Comparison of ENCODE assay signal across 10 mouse cellular contexts in genomic region chr17:66405601-66406000, GRCm38 (mm10). TPM values are rescaled to one million over a fixed set of nuclear protein-coding genes. Genes with fewer than 3 reads are reported as not detected.
DNase-seq lines count a peak whose midpoint lies in the region; ATAC-seq and TF ChIP-seq lines count a peak whose summit lies in the region.
"Had no signal": no experiment of that assay in that cellular context is flagged by ENCODE, and none has a peak within 500 bp of the region (broad histone marks: within the 10 kb centered on the region; RNA-seq: fewer than 3 reads in every experiment).

No protein-coding gene starts in this region.

- H3K9me3 ChIP-seq in forebrain, embryonic 12.5 days = no peaks in the 10 kb centered on the region
- H3K9me3 ChIP-seq in forebrain, postnatal 0 days (ENCODE audit: low read length) = no peaks in the 10 kb centered on the region
- no peaks in the 10 kb centered on the region for H3K9me3 ChIP-seq in lung, embryonic 15.5 days
- no peaks in the 10 kb centered on the region for H3K9me3 ChIP-seq in hindbrain, embryonic 13.5 days
- no peaks in the 10 kb centered on the region for H3K9me3 ChIP-seq in midbrain, embryonic 16.5 days (replicated peaks; ENCODE audit: control insufficient read depth, low read length, poor library complexity, severe bottlenecking)

- peaks cover 8% of the 10 kb centered on the region; the same call in 1 of the 2 replicates for H3K36me3 ChIP-seq in forebrain, embryonic 12.5 days (replicated peaks)
- peaks cover 8% of the 10 kb centered on the region; the same call in 1 of the 2 replicates for H3K36me3 ChIP-seq in forebrain, postnatal 0 days (ENCODE audit: insufficient read depth)
- H3K36me3 ChIP-seq in lung, embryonic 15.5 days = no peaks in the 10 kb centered on the region
- H3K36me3 ChIP-seq in hindbrain, embryonic 13.5 days = peaks cover 4% of the 10 kb centered on the region; the same call in 1 of the 2 replicates
- H3K36me3 ChIP-seq in midbrain, embryonic 16.5 days (ENCODE audit: control insufficient read depth, insufficient read depth, low read length) = no peaks in the 10 kb centered on the region

- 0 out of 2 replicates have a peak overlapping the region, but pooled peaks have one; percentile 13 for H3K27ac ChIP-seq in forebrain, embryonic 12.5 days
- H3K27ac ChIP-seq in forebrain, postnatal 0 days (ENCODE audit: low read depth, low read length) = no peak overlapping the region
- H3K27ac ChIP-seq in lung, embryonic 15.5 days = peak overlapping the region; percentile 93
- H3K27ac ChIP-seq in hindbrain, embryonic 13.5 days = peak overlapping the region; percentile 60
- 0 out of 2 replicates have a peak overlapping the region, but pooled peaks have one; percentile 9 for H3K27ac ChIP-seq in midbrain, embryonic 16.5 days (ENCODE audit: low read length)

- DNase-seq in forebrain, postnatal 0 days = no peak
- no peak for DNase-seq in lung, postnatal 4 days
- no peak for DNase-seq in gastrocnemius, postnatal 36 days
- no peak for DNase-seq in left cerebral cortex, postnatal 25 days (ENCODE audit: low spot score in 2 of 2)
- DNase-seq: B cell, adult 2 months had no signal

- whole genome bisulfite sequencing in forebrain, embryonic 12.5 days = 53% methylated on average over 7 of the region's 7 CpGs
- WGBS in forebrain, postnatal 0 days = 48% methylated on average over 7 of the region's 7 CpGs
- WGBS in lung, embryonic 15.5 days = 23% methylated on average over 7 of the region's 7 CpGs
- 35% methylated on average over 7 of the region's 7 CpGs for whole genome bisulfite sequencing in hindbrain, embryonic 13.5 days
- WGBS in midbrain, embryonic 16.5 days = 29% methylated on average over 7 of the region's 7 CpGs

- H3K4me2 ChIP-seq in forebrain, embryonic 12.5 days = peak overlapping the region; percentile 13
- H3K4me2 ChIP-seq in forebrain, postnatal 0 days (ENCODE audit: low read depth) = no peak overlapping the region
- H3K4me2 ChIP-seq in lung, embryonic 15.5 days = peak overlapping the region; percentile 52
- no peak overlapping the region for H3K4me2 ChIP-seq in hindbrain, embryonic 13.5 days
- 0 out of 2 replicates have a peak overlapping the region, but pooled peaks have one; percentile 1 for H3K4me2 ChIP-seq in midbrain, embryonic 16.5 days (ENCODE audit: low read length)

- intact Hi-C loops in gastrocnemius, postnatal 36 days (cut with DNase I) = no loop called here
- intact Hi-C loops in left cerebral cortex, postnatal 25 days (cut with DNase I) = no loop called here

- TF ChIP-seq CTCF in forebrain, postnatal 0 days (IDR thresholded peaks at IDR 0.05; ENCODE audit: low read depth) = no peak

- H3K27me3 ChIP-seq in forebrain, embryonic 12.5 days = peaks cover 5% of the 10 kb centered on the region; the same call in 1 of the 2 replicates
- no peaks in the 10 kb centered on the region for H3K27me3 ChIP-seq in forebrain, postnatal 0 days (ENCODE audit: insufficient read depth, low read length)
- H3K27me3 ChIP-seq in lung, embryonic 15.5 days = no peaks in the 10 kb centered on the region
- no peaks in the 10 kb centered on the region for H3K27me3 ChIP-seq in hindbrain, embryonic 13.5 days
- no peaks in the 10 kb centered on the region for H3K27me3 ChIP-seq in midbrain, embryonic 16.5 days (ENCODE audit: control insufficient read depth, insufficient read depth, low read depth, low read length)

- H3K4me1 ChIP-seq in forebrain, embryonic 12.5 days = peaks cover 61% of the 10 kb centered on the region
- peaks cover 4% of the 10 kb centered on the region; the same call in 1 of the 2 replicates for H3K4me1 ChIP-seq in forebrain, postnatal 0 days (ENCODE audit: insufficient read depth)
- H3K4me1 ChIP-seq in lung, embryonic 15.5 days = peaks cover 81% of the 10 kb centered on the region
- H3K4me1 ChIP-seq in hindbrain, embryonic 13.5 days (replicated peaks) = peaks cover 71% of the 10 kb centered on the region
- H3K4me1 ChIP-seq in midbrain, embryonic 16.5 days (ENCODE audit: control insufficient read depth, insufficient read depth, low read length) = peaks cover 29% of the 10 kb centered on the region

- no peak for ATAC-seq in forebrain, embryonic 12.5 days (ENCODE audit: low FRiP score)
- no peak for ATAC-seq in forebrain, postnatal 0 days
- ATAC-seq in lung, embryonic 15.5 days (ENCODE audit: borderline replicate concordance, extremely low read depth, low FRiP score, low TSS enrichment) = no peak
- no peak for ATAC-seq in hindbrain, embryonic 13.5 days (ENCODE audit: low FRiP score)
- ATAC-seq in midbrain, embryonic 16.5 days = no peak

- no peak overlapping the region for H3K4me3 ChIP-seq in forebrain, embryonic 12.5 days (replicated peaks)
- H3K4me3 ChIP-seq in forebrain, postnatal 0 days (ENCODE audit: low read depth, low read length) = no peak overlapping the region
- H3K4me3 ChIP-seq in lung, embryonic 15.5 days = peak overlapping the region; percentile 20
- H3K4me3 ChIP-seq in hindbrain, embryonic 13.5 days = no peak overlapping the region
- no peak overlapping the region for H3K4me3 ChIP-seq in midbrain, embryonic 16.5 days (ENCODE audit: low read depth, low read length)

- H3K9ac ChIP-seq in forebrain, embryonic 12.5 days = no peak overlapping the region
- no peak overlapping the region for H3K9ac ChIP-seq in forebrain, postnatal 0 days
- H3K9ac ChIP-seq in lung, embryonic 15.5 days = 0 out of 2 replicates have a peak overlapping the region, but pooled peaks have one; percentile 0
- H3K9ac ChIP-seq in hindbrain, embryonic 13.5 days = no peak overlapping the region
- no peak overlapping the region for H3K9ac ChIP-seq in midbrain, embryonic 16.5 days (ENCODE audit: low read depth, low read length)

RNA-seq across cellular contexts. Expression of gene Mtcl1, which starts 43.9 kb away (rescaled TPM):
- 43.0 and 49.3 TPM in 2 replicates for polyA plus RNA-seq in forebrain, embryonic 12.5 days (2016; fragmentation: Nextera tagmentation; extraction: Ambion mirVana)
- total RNA-seq in forebrain, postnatal 0 days (2014; rRNA removed) = 21.4 and 25.7 TPM in 2 replicates
- 6.7 and 8.5 TPM in 2 replicates for polyA plus RNA-seq in forebrain, postnatal 0 days (2015; fragmentation: Nextera tagmentation; extraction: Ambion mirVana)
- polyA plus RNA-seq in lung, embryonic 15.5 days (2015; fragmentation: Nextera tagmentation; extraction: Ambion mirVana) = 7.9 and 10.4 TPM in 2 replicates
- polyA plus RNA-seq in hindbrain, embryonic 13.5 days (2015; fragmentation: Nextera tagmentation; extraction: Ambion mirVana) = 50.9 TPM in 2 replicates
- 29.4 and 34.7 TPM in 2 replicates for polyA plus RNA-seq in midbrain, embryonic 16.5 days (2015; fragmentation: Nextera tagmentation; extraction: Ambion mirVana)
- total RNA-seq in gastrocnemius, postnatal 36 days (2021) = 1 to 10 TPM; 4.6 to 6.0 TPM
- 10 to 100 TPM; 89.4 to 96.4 TPM for total RNA-seq in left cerebral cortex, postnatal 25 days (2021)
- total RNA-seq: megakaryocyte, adult 5-6 weeks had no signal

Comparison
In these comparisons a context has a peak if more than half of its experiments do, and no peak if none do; other contexts are left out.
1. H3K4me2 ChIP-seq: peak in forebrain, embryonic 12.5 days (single experiment), lung, embryonic 15.5 days (single experiment) and midbrain, embryonic 16.5 days (single experiment); none in forebrain, postnatal 0 days (single experiment) and hindbrain, embryonic 13.5 days (single experiment).